Mouse (Mus musculus) kidney, postnatal 0 days (tissue): ENCODE data around the gene Dnajc22. TPM values are rescaled to one million over a fixed set of nuclear protein-coding genes. Genes with fewer than 3 reads are reported as not detected.

Experiments used
- ATAC-seq: fragments of 200-750 bp; cut with Nextera tagmentation; replicated peaks from 2 replicates; pipeline ENCODE4 v1.8.0; 2017; ENCODE audit warnings: low read depth, moderate number of reproducible peaks, moderate TSS enrichment, moderate library complexity; ENCODE audit not compliant: low FRiP score
- DNase-seq: peaks from one replicate; pipeline ENCODE4 v3.0.0-alpha.2; 2016; ENCODE audit warnings: low spot score
- H3K27ac ChIP-seq: fragments of 300-500 bp; sonication (generic); 2 replicates; pipeline ENCODE4 v1.5.1; 2014; ENCODE audit warnings: mild to moderate bottlenecking
- H3K27me3 ChIP-seq: fragments of 300-500 bp; sonication (generic); 2 replicates; pipeline ENCODE4 v1.6.1; 2014; ENCODE audit warnings: low read length, mixed read lengths; ENCODE audit not compliant: insufficient read depth
- H3K36me3 ChIP-seq: fragments of 300-500 bp; sonication (generic); 2 replicates; pipeline ENCODE4 v1.6.1; 2014; ENCODE audit warnings: low read length, mixed read lengths; ENCODE audit not compliant: insufficient read depth
- H3K4me1 ChIP-seq: fragments of 300-500 bp; sonication (generic); replicated peaks from 2 replicates; pipeline ENCODE4 v1.6.1; 2014; ENCODE audit warnings: antibody characterized with exemption, low read length, mixed read lengths; ENCODE audit not compliant: insufficient read depth
- H3K4me2 ChIP-seq: fragments of 300-500 bp; sonication (generic); 2 replicates; pipeline ENCODE4 v1.6.1; 2014; ENCODE audit warnings: mild to moderate bottlenecking, low read length, moderate library complexity, mixed read lengths
- H3K4me3 ChIP-seq: fragments of 300-500 bp; sonication (generic); replicated peaks from 2 replicates; pipeline ENCODE4 v1.5.1; 2014; ENCODE audit warnings: low read depth, low read length
- H3K9ac ChIP-seq: fragments of 300-500 bp; sonication (generic); 2 replicates; pipeline ENCODE4 v1.6.1; 2014; ENCODE audit warnings: low read depth, low read length
- H3K9me3 ChIP-seq: fragments of 300-500 bp; sonication (generic); replicated peaks from 2 replicates; pipeline ENCODE4 v1.6.1; 2016; ENCODE audit warnings: low read length, inconsistent platforms, mixed read lengths
- CTCF ChIP-seq: IDR thresholded peaks from 2 replicates; pipeline ENCODE4 v1.5.1; 2016; ENCODE audit warnings: antibody characterized with exemption, low read depth, mild to moderate bottlenecking, moderate library complexity
- WGBS: fragments of 180-500 bp; shearing (Covaris S2); extraction: QIAGEN DNeasy Blood & Tissue Kit; methylation state at CpG from one replicate; pipeline ENCODE4 v1.1.7; 2014; 5-methylcytosine and 5-hydroxymethylcytosine counted together
- polyA plus RNA-seq: library from polyadenylated mRNA; unstranded; fragments of >200 nt; fragmentation: Nextera tagmentation; extraction: Ambion mirVana; gene quantifications from 2 replicates; pipeline ENCODE4 v1.2.1, GENCODE M21; 2015

Dnajc22 gene
- polyA plus RNA-seq, 1 experiment from 2014 or later = 8.8 TPM

GRCm38 (mm10) chr15:99111139-99111538, 18.2 kb downstream of the Dnajc22 start:
- Histone ChIP-seq H3K36me3 (no peaks in the 10 kb centered on the region), H3K4me3 (no peak overlapping the region), H3K27ac (no peak overlapping the region), H3K9ac (no peak overlapping the region), H3K4me1 (no peaks in the 10 kb centered on the region), H3K27me3 (no peaks in the 10 kb centered on the region), H3K9me3 (no peaks in the 10 kb centered on the region), H3K4me2 (no peak overlapping the region)
- TF ChIP-seq CTCF = no peak
- ATAC-seq = no peak
- WGBS = 88% methylated on average over 3 of the region's 3 CpGs
- DNase-seq = no peak

GRCm38 (mm10) chr15:99111809-99112208, 18.8 kb downstream of the Dnajc22 start:
- TF ChIP-seq CTCF = no peak
- no peaks in the 10 kb centered on the region; the same call in 1 of the 2 replicates for H3K4me1 ChIP-seq
- H3K4me3 ChIP-seq = no peak overlapping the region
- DNase-seq = no peak
- WGBS = 47% methylated on average over 4 of the region's 4 CpGs
- H3K4me2 ChIP-seq = no peak overlapping the region
- H3K27ac ChIP-seq = no peak overlapping the region
- ATAC-seq = no peak
- no peaks in the 10 kb centered on the region for H3K36me3 ChIP-seq
- H3K9me3 ChIP-seq = no peaks in the 10 kb centered on the region
- H3K9ac ChIP-seq = no peak overlapping the region
- no peaks in the 10 kb centered on the region for H3K27me3 ChIP-seq

GRCm38 (mm10) chr15:99112843-99113395, 19.9 kb downstream of the Dnajc22 start:
- no peaks in the 10 kb centered on the region for H3K9me3 ChIP-seq
- no peaks in the 10 kb centered on the region for H3K27me3 ChIP-seq
- DNase-seq = no peak
- H3K9ac ChIP-seq = no peak overlapping the region
- no peaks in the 10 kb centered on the region; the same call in 1 of the 2 replicates for H3K4me1 ChIP-seq
- no peak overlapping the region for H3K4me3 ChIP-seq
- WGBS = 25% methylated on average over 11 of the region's 11 CpGs
- no peak for ATAC-seq
- no peak overlapping the region for H3K27ac ChIP-seq
- H3K36me3 ChIP-seq = no peaks in the 10 kb centered on the region
- no peak for TF ChIP-seq CTCF
- peak overlapping the region; percentile 36 for H3K4me2 ChIP-seq

GRCm38 (mm10) chr15:99113396-99113975, 20.5 kb downstream of the Dnajc22 start:
- no peaks in the 10 kb centered on the region for H3K27me3 ChIP-seq
- 8% methylated on average over 9 of the region's 9 CpGs for WGBS
- H3K4me2 ChIP-seq = peak overlapping the region; percentile 36
- H3K4me1 ChIP-seq = no peaks in the 10 kb centered on the region; the same call in 1 of the 2 replicates
- H3K36me3 ChIP-seq = no peaks in the 10 kb centered on the region
- no peak overlapping the region for H3K27ac ChIP-seq
- peak; percentile 73 for TF ChIP-seq CTCF
- H3K9ac ChIP-seq = no peak overlapping the region
- no peak overlapping the region for H3K4me3 ChIP-seq
- DNase-seq (peak; percentile 58), ATAC-seq (no peak)
- H3K9me3 ChIP-seq = no peaks in the 10 kb centered on the region

- Histone ChIP-seq H3K27me3 (no peaks in the 10 kb centered on the region), H3K9ac (no peak overlapping the region), H3K27ac (no peak overlapping the region), H3K4me3 (no peak overlapping the region), H3K4me2 (no peak overlapping the region), H3K36me3 (no peaks in the 10 kb centered on the region), H3K9me3 (no peaks in the 10 kb centered on the region), H3K4me1 (no peaks in the 10 kb centered on the region; the same call in 1 of the 2 replicates)
- 53% methylated on average over 14 of the region's 14 CpGs for WGBS
- no peak for TF ChIP-seq CTCF
- DNase-seq = no peak
- ATAC-seq = no peak
Observed at GRCm38 (mm10) chr15:99114312-99115064, 21.5 kb downstream of the Dnajc22 start.

GRCm38 (mm10) chr15:99115065-99115423, 22.1 kb downstream of the Dnajc22 start:
- H3K9ac ChIP-seq = no peak overlapping the region
- no peaks in the 10 kb centered on the region; the same call in 1 of the 2 replicates for H3K4me1 ChIP-seq
- no peak for TF ChIP-seq CTCF
- no peaks in the 10 kb centered on the region for H3K36me3 ChIP-seq
- H3K27ac ChIP-seq = no peak overlapping the region
- WGBS = 81% methylated on average over 7 of the region's 7 CpGs
- no peak overlapping the region for H3K4me2 ChIP-seq
- ATAC-seq (no peak), DNase-seq (no peak)
- no peaks in the 10 kb centered on the region for H3K9me3 ChIP-seq
- no peaks in the 10 kb centered on the region for H3K27me3 ChIP-seq
- no peak overlapping the region for H3K4me3 ChIP-seq
